Mouse (Mus musculus) ES-E14 (cell line): ENCODE data around the gene Cd5l.

ENCODE experiments used
- CHD2 ChIP-seq: IDR thresholded peaks from 2 replicates; pipeline ENCODE4 v1.6.1; 2014; ENCODE audit warnings: mild to moderate bottlenecking, low read depth, low read length, inconsistent platforms
- HCFC1 ChIP-seq: IDR thresholded peaks from 2 replicates; pipeline ENCODE4 v1.6.1; 2012; ENCODE audit warnings: low read length, inconsistent platforms, borderline replicate concordance; ENCODE audit not compliant: insufficient read depth
- MAFK ChIP-seq: IDR thresholded peaks from 2 replicates; pipeline ENCODE4 v1.6.1; 2014; ENCODE audit warnings: mild to moderate bottlenecking, low read depth, low read length, inconsistent platforms; ENCODE audit not compliant: insufficient read depth
- ZNF384 ChIP-seq: IDR thresholded peaks from 2 replicates; pipeline ENCODE4 v1.6.1; 2012; ENCODE audit warnings: low read depth, low read length, inconsistent platforms

- TF ChIP-seq ZNF384 (no peak), CHD2 (no peak), MAFK (no peak), HCFC1 (no peak)
Measured at GRCm38 (mm10) chr3:87409196-87409935, 51.7 kb downstream of the Cd5l start.
